Mouse (Mus musculus): ENCODE results near the gene Vps72.

DNA sequence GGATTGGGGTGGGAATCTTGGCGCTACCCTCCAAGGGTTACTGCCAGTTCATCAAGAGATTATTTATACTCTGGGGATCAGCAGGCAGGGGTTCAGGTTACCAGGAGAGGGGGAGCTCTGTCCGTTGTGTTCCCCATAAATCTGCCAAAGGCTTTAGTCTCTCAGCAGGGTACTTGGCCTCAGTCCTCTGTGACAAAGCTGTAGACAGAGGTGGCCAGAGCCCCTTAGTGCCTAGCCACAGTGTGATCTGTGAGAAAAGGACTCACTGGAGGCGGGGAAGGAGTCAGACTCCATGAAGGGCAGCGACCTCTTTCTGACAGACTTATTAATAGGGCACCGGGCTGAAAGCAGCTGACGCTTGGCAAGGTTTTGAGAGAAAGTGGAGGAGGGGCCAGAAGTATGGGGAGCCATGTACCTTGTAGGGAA is 18.4 kb downstream of the Vps72 start:
- TF ChIP-seq POLR2A (IDR thresholded peaks at IDR 0.05; ENCODE audit: low read depth, low read length) (no peak), CTCF (conservative IDR thresholded peaks at IDR 0.05; ENCODE audit: insufficient read depth, insufficient read length, low read depth, low read length) (no peak)

Measured in kidney, adult 2 months (tissue).